ENCODE assay signal across 8 mouse cellular contexts in genomic region chr17:14165332-14165876, GRCm38 (mm10). TPM values are rescaled to one million over a fixed set of nuclear protein-coding genes. Genes with fewer than 3 reads are reported as not detected.
DNase-seq lines count a peak whose midpoint lies in the region; ATAC-seq and TF ChIP-seq lines count a peak whose summit lies in the region.

No protein-coding gene starts in this region.

- 3% methylated on average over 10 of the region's 10 CpGs for WGBS in limb, embryonic 15.5 days
- WGBS in intestine, postnatal 0 days: 44% methylated on average over 10 of the region's 10 CpGs

- no peaks in the 10 kb centered on the region for H3K36me3 ChIP-seq in limb, embryonic 15.5 days
- no peaks in the 10 kb centered on the region for H3K36me3 ChIP-seq in intestine, postnatal 0 days (ENCODE audit: control insufficient read depth, insufficient read depth)

- DNase-seq in 3T3-L1 (ENCODE audit: low read depth, low spot score) (peak; percentile 74), Patski (ENCODE audit: low read depth, low spot score) (peak; percentile 75)
- DNase-seq in frontal cortex, postnatal 14 days (ENCODE audit: low spot score in 2 of 2): peak; percentile 66 to 67
- DNase-seq in kidney, postnatal 14 days: peak; percentile 89
- peak; percentile 81 to 89 for DNase-seq in right cerebral cortex, postnatal 10 days (ENCODE audit: low spot score in 2 of 2)
- DNase-seq in thymus, postnatal 0 days (ENCODE audit: low spot score): no peak

- no peaks in the 10 kb centered on the region for H3K27me3 ChIP-seq in Patski
- H3K27me3 ChIP-seq in limb, embryonic 15.5 days: 0 out of 2 replicates have a peak, but pooled peaks cover 7% of the 10 kb centered on the region
- no peaks in the 10 kb centered on the region for H3K27me3 ChIP-seq in intestine, postnatal 0 days (replicated peaks; ENCODE audit: control insufficient read depth, insufficient read depth, low read length)

- no peak overlapping the region for H3K4me3 ChIP-seq in limb, embryonic 15.5 days
- H3K4me3 ChIP-seq in intestine, postnatal 0 days (ENCODE audit: low read depth, low read length): no peak overlapping the region

- POLR2A ChIA-PET in Patski (lab: Charles Lee): interaction anchor here (1.1 kb wide), 2 partner anchors 21 to 38 kb away, joined by 3 read pairs; no protein-coding TSS in a partner anchor

- in situ Hi-C loops in Patski (cut with MboI; ENCODE audit: low pct_unique_long_range_greater_than_20kb): loop anchor here (5.0 kb wide), 1 partner anchor 37 kb away; the partner anchor contains the start of gene Dact2

- H3K4me2 ChIP-seq in limb, embryonic 15.5 days: peak overlapping the region; percentile 17; the same call in 1 of the 2 replicates
- H3K4me2 ChIP-seq in intestine, postnatal 0 days (replicated peaks; ENCODE audit: low read depth): no peak overlapping the region

- peak; percentile 81 for ATAC-seq in Patski
- no peak for ATAC-seq in limb, embryonic 15.5 days (ENCODE audit: insufficient number of reproducible peaks, low FRiP score, low TSS enrichment, low read depth)
- ATAC-seq in intestine, postnatal 0 days: no peak

- peaks cover 12% of the 10 kb centered on the region for H3K4me1 ChIP-seq in limb, embryonic 15.5 days
- H3K4me1 ChIP-seq in intestine, postnatal 0 days (replicated peaks; ENCODE audit: control insufficient read depth, insufficient read depth, low read length): no peaks in the 10 kb centered on the region; the same call in 1 of the 2 replicates

- no peak overlapping the region for H3K27ac ChIP-seq in limb, embryonic 15.5 days
- no peak overlapping the region for H3K27ac ChIP-seq in intestine, postnatal 0 days (ENCODE audit: low read depth, low read length)

- CTCF ChIA-PET in Patski (lab: Charles Lee): interaction anchor here (1.0 to 2.0 kb wide), 3 partner anchors 9 to 29 kb away, joined by 3 to 6 read pairs (median 5); no protein-coding TSS in a partner anchor

- TF ChIP-seq CTCF in Patski (IDR thresholded peaks at IDR 0.05): no peak
- no peak for TF ChIP-seq CTCF in intestine, postnatal 0 days (IDR thresholded peaks at IDR 0.05; ENCODE audit: low read depth)

- H3K9ac ChIP-seq in limb, embryonic 15.5 days: no peak overlapping the region
- no peak overlapping the region for H3K9ac ChIP-seq in intestine, postnatal 0 days (ENCODE audit: low read depth, low read length)

- no peaks in the 10 kb centered on the region for H3K9me3 ChIP-seq in limb, embryonic 15.5 days
- no peaks in the 10 kb centered on the region for H3K9me3 ChIP-seq in intestine, postnatal 0 days (ENCODE audit: control insufficient read depth)

RNA-seq across cellular contexts. Expression of gene Dact2, which starts 38.7 kb away (rescaled TPM):
- 22.1 TPM for polyA plus RNA-seq in Patski (2021)
- 0.58 and 1.4 TPM in 2 replicates for polyA plus RNA-seq in limb, embryonic 15.5 days (2015; fragmentation: Nextera tagmentation; extraction: Ambion mirVana)
- polyA plus RNA-seq in thymus, postnatal 0 days (2015; fragmentation: Nextera tagmentation; extraction: Ambion mirVana): 19.5 and 21.1 TPM in 2 replicates
- 6.2 and 7.8 TPM in 2 replicates for polyA plus RNA-seq in intestine, postnatal 0 days (2015; fragmentation: Nextera tagmentation; extraction: Ambion mirVana)
